Mouse (Mus musculus) ES-E14 (cell line): ENCODE measurements at regions not wholly inside any gene's neighbourhood (a gene's known extent, or its start where the extent isn't known, plus 50 kb on each side); places are given as distances from the start of the nearest gene placed in this dataset.

ENCODE experiments used
- HCFC1 ChIP-seq: IDR thresholded peaks from 2 replicates; pipeline ENCODE4 v1.6.1; 2012; ENCODE audit warnings: low read length, inconsistent platforms, borderline replicate concordance; ENCODE audit not compliant: insufficient read depth
- MAFK ChIP-seq: IDR thresholded peaks from 2 replicates; pipeline ENCODE4 v1.6.1; 2014; ENCODE audit warnings: mild to moderate bottlenecking, low read depth, low read length, inconsistent platforms; ENCODE audit not compliant: insufficient read depth

GRCm38 (mm10) chr4:150789166-150789565 is 64.6 kb upstream of the Errfi1 start:
- no peak for TF ChIP-seq HCFC1
- no peak for TF ChIP-seq MAFK
